Mouse (Mus musculus): ENCODE measurements around the gene Gm17581. TPM values are rescaled to one million over a fixed set of nuclear protein-coding genes. Genes with fewer than 3 reads are reported as not detected.
"Not testable (repeated sequence)": the region's sequence is repeated elsewhere in the genome, so short reads cannot be mapped to it uniquely, and the experiment has no call there.

The Gm17581 gene
- not detected for polyA plus RNA-seq (2012; fragmentation: generic; extraction: Trizol)

GRCm38 (mm10) chr2:155735766-155736165 lies at the start of gene Gm17581:
TSS of gene Gm17581 (minus strand) at chr2:155735866.
- H3K4me2 ChIP-seq (ENCODE audit: low read depth), result peak within 1 kb of the TSS; percentile 28
- H3ac ChIP-seq (ENCODE audit: control insufficient read depth, insufficient read length); H3K27me3 ChIP-seq (ENCODE audit: control insufficient read depth, insufficient read depth, insufficient read length); H3K4me3 ChIP-seq; H3K36me3 ChIP-seq (ENCODE audit: control insufficient read depth, insufficient read depth); H3K79me2 ChIP-seq (ENCODE audit: control insufficient read depth, insufficient read depth): not testable (repeated sequence)

DNA sequence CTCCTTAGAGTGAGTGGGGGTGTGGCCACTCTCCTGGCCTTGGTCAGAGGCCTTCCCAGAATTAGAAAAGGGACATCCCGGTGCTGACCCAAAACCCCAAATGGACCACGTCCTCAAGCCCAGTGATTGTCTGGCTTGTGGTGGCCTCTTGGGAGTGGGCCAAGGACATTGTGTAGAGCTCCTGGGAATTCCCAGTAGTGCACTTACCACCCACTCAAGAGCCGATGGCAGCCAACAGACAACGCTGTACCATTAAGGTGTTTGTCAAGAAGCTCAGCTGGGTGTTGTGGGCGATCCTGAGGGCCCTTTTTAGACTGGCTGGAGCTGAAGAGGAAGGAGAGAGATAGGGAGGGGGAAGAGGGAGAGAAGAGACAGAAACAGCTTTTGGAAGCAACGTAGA lies 48.9 kb upstream of the Gm17581 start:
- Histone ChIP-seq H3K4me3 (no peak overlapping the region), H3K36me3 (ENCODE audit: control insufficient read depth, insufficient read depth) (no peaks in the 10 kb centered on the region), H3ac (ENCODE audit: control insufficient read depth, insufficient read length) (no peak overlapping the region), H3K79me2 (ENCODE audit: control insufficient read depth, insufficient read depth) (no peaks in the 10 kb centered on the region), H3K4me2 (ENCODE audit: low read depth) (no peak overlapping the region), H3K27me3 (ENCODE audit: control insufficient read depth, insufficient read depth, insufficient read length) (peaks cover 37% of the 10 kb centered on the region)
- no peak for TF ChIP-seq CEBPB (IDR thresholded peaks at IDR 0.05; ENCODE audit: insufficient read depth, poor library complexity, severe bottlenecking)
- TF ChIP-seq E2F4 (IDR thresholded peaks at IDR 0.05; ENCODE audit: insufficient read depth), result no peak
- TF ChIP-seq MYOG (IDR thresholded peaks at IDR 0.05; ENCODE audit: control insufficient read depth in 1 of 3, insufficient read depth in 1 of 3, insufficient read length in 2 of 3, low read depth in 2 of 3), result no peak
- TF ChIP-seq POLR2AphosphoS2 (IDR thresholded peaks at IDR 0.05; ENCODE audit: insufficient read length, low read depth), result no peak
- TF ChIP-seq MYOD1 (IDR thresholded peaks at IDR 0.05; ENCODE audit: control insufficient read depth in 1 of 3, insufficient read length in 2 of 3, low read depth in 2 of 3), result no peak
- TF ChIP-seq TCF3 (IDR thresholded peaks at IDR 0.05; ENCODE audit: insufficient read length, low read depth), result no peak
- TF ChIP-seq REST (IDR thresholded peaks at IDR 0.05; ENCODE audit: insufficient read depth, insufficient read length), result no peak
- no peak for TF ChIP-seq USF1 (IDR thresholded peaks at IDR 0.05; ENCODE audit: low read depth)
- TF ChIP-seq POLR2A (IDR thresholded peaks at IDR 0.05; ENCODE audit: insufficient read length, low read depth), result no peak
- TF ChIP-seq TCF12 (IDR thresholded peaks at IDR 0.05; ENCODE audit: insufficient read depth, poor library complexity, severe bottlenecking), result no peak
- TF ChIP-seq SRF (IDR thresholded peaks at IDR 0.05; ENCODE audit: control insufficient read depth, insufficient read length, low read depth), result no peak
- TF ChIP-seq MAX (IDR thresholded peaks at IDR 0.05; ENCODE audit: low read depth), result no peak

- H3K4me3 ChIP-seq, result no peak overlapping the region
- no peak overlapping the region for H3ac ChIP-seq (ENCODE audit: control insufficient read depth, insufficient read length)
- TF ChIP-seq E2F4 (IDR thresholded peaks at IDR 0.05; ENCODE audit: insufficient read depth), result no peak
- TF ChIP-seq TCF12 (IDR thresholded peaks at IDR 0.05; ENCODE audit: insufficient read depth, poor library complexity, severe bottlenecking), result no peak
- no peak for TF ChIP-seq MAX (IDR thresholded peaks at IDR 0.05; ENCODE audit: low read depth)
- TF ChIP-seq POLR2AphosphoS2 (IDR thresholded peaks at IDR 0.05; ENCODE audit: insufficient read length, low read depth), result no peak
- no peak for TF ChIP-seq USF1 (IDR thresholded peaks at IDR 0.05; ENCODE audit: low read depth)
- no peak for TF ChIP-seq POLR2A (IDR thresholded peaks at IDR 0.05; ENCODE audit: insufficient read length, low read depth)
- TF ChIP-seq REST (IDR thresholded peaks at IDR 0.05; ENCODE audit: insufficient read depth, insufficient read length), result no peak
- no peak for TF ChIP-seq TCF3 (IDR thresholded peaks at IDR 0.05; ENCODE audit: insufficient read length, low read depth)
- no peak for TF ChIP-seq SRF (IDR thresholded peaks at IDR 0.05; ENCODE audit: control insufficient read depth, insufficient read length, low read depth)
- no peak for TF ChIP-seq CEBPB (IDR thresholded peaks at IDR 0.05; ENCODE audit: insufficient read depth, poor library complexity, severe bottlenecking)
- TF ChIP-seq MYOD1 (IDR thresholded peaks at IDR 0.05; ENCODE audit: control insufficient read depth in 1 of 3, insufficient read length in 2 of 3, low read depth in 2 of 3), result no peak
- TF ChIP-seq MYOG (IDR thresholded peaks at IDR 0.05; ENCODE audit: control insufficient read depth in 1 of 3, insufficient read depth in 1 of 3, insufficient read length in 2 of 3, low read depth in 2 of 3), result no peak
- H3K27me3 ChIP-seq (ENCODE audit: control insufficient read depth, insufficient read depth, insufficient read length), result peaks cover 66% of the 10 kb centered on the region
- no peaks in the 10 kb centered on the region for H3K36me3 ChIP-seq (ENCODE audit: control insufficient read depth, insufficient read depth)
- H3K79me2 ChIP-seq (ENCODE audit: control insufficient read depth, insufficient read depth), result no peaks in the 10 kb centered on the region
- no peak overlapping the region for H3K4me2 ChIP-seq (ENCODE audit: low read depth)
These were observed 43.8 kb upstream of the Gm17581 start for GRCm38 (mm10) chr2:155779506-155779905.

- no peak overlapping the region for H3K4me2 ChIP-seq (ENCODE audit: low read depth)
- H3K79me2 ChIP-seq (ENCODE audit: control insufficient read depth, insufficient read depth), result no peaks in the 10 kb centered on the region
- no peak overlapping the region for H3ac ChIP-seq (ENCODE audit: control insufficient read depth, insufficient read length)
- TF ChIP-seq E2F4 (IDR thresholded peaks at IDR 0.05; ENCODE audit: insufficient read depth) (no peak), POLR2A (IDR thresholded peaks at IDR 0.05; ENCODE audit: insufficient read length, low read depth) (no peak), MYOD1 (IDR thresholded peaks at IDR 0.05; ENCODE audit: control insufficient read depth in 1 of 3, insufficient read length in 2 of 3, low read depth in 2 of 3) (no peak), SRF (IDR thresholded peaks at IDR 0.05; ENCODE audit: control insufficient read depth, insufficient read length, low read depth) (no peak), POLR2AphosphoS2 (IDR thresholded peaks at IDR 0.05; ENCODE audit: insufficient read length, low read depth) (no peak), USF1 (IDR thresholded peaks at IDR 0.05; ENCODE audit: low read depth) (no peak), TCF3 (IDR thresholded peaks at IDR 0.05; ENCODE audit: insufficient read length, low read depth) (no peak), MAX (IDR thresholded peaks at IDR 0.05; ENCODE audit: low read depth) (no peak), MYOG (IDR thresholded peaks at IDR 0.05; ENCODE audit: control insufficient read depth in 1 of 3, insufficient read depth in 1 of 3, insufficient read length in 2 of 3, low read depth in 2 of 3) (no peak), REST (IDR thresholded peaks at IDR 0.05; ENCODE audit: insufficient read depth, insufficient read length) (no peak), TCF12 (IDR thresholded peaks at IDR 0.05; ENCODE audit: insufficient read depth, poor library complexity, severe bottlenecking) (no peak), CEBPB (IDR thresholded peaks at IDR 0.05; ENCODE audit: insufficient read depth, poor library complexity, severe bottlenecking) (no peak)
- H3K27me3 ChIP-seq (ENCODE audit: control insufficient read depth, insufficient read depth, insufficient read length), result peaks cover 71% of the 10 kb centered on the region
- no peak overlapping the region for H3K4me3 ChIP-seq
- H3K36me3 ChIP-seq (ENCODE audit: control insufficient read depth, insufficient read depth), result no peaks in the 10 kb centered on the region
These were observed 43.4 kb upstream of the Gm17581 start for GRCm38 (mm10) chr2:155779066-155779465.

DNA sequence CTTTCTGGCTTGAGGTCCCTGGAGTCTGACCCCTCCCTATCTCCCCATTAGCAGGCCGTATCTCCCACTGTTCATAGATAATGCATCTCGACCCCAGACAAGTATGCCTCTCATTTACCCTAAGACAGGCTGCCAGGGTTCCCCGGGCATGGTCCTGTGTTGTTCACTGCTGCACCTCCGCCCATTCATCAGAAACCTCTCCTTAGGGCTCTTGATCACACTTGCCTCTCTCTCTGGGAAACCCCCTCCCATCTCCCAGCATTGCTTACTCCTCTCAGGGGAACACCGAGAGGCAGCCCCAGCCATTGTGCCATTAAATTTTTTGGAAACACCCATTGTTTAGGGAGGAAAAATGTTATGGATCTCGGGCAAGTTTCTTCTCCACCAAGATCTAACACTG lies 42.3 kb upstream of the Gm17581 start:
- H3K36me3 ChIP-seq (ENCODE audit: control insufficient read depth, insufficient read depth), result no peaks in the 10 kb centered on the region
- no peak overlapping the region for H3ac ChIP-seq (ENCODE audit: control insufficient read depth, insufficient read length)
- no peak overlapping the region for H3K4me2 ChIP-seq (ENCODE audit: low read depth)
- no peak for TF ChIP-seq POLR2AphosphoS2 (IDR thresholded peaks at IDR 0.05; ENCODE audit: insufficient read length, low read depth)
- TF ChIP-seq MYOD1 (IDR thresholded peaks at IDR 0.05; ENCODE audit: control insufficient read depth in 1 of 3, insufficient read length in 2 of 3, low read depth in 2 of 3), result no peak
- no peak for TF ChIP-seq POLR2A (IDR thresholded peaks at IDR 0.05; ENCODE audit: insufficient read length, low read depth)
- no peak for TF ChIP-seq CEBPB (IDR thresholded peaks at IDR 0.05; ENCODE audit: insufficient read depth, poor library complexity, severe bottlenecking)
- TF ChIP-seq USF1 (IDR thresholded peaks at IDR 0.05; ENCODE audit: low read depth), result no peak
- no peak for TF ChIP-seq REST (IDR thresholded peaks at IDR 0.05; ENCODE audit: insufficient read depth, insufficient read length)
- TF ChIP-seq MAX (IDR thresholded peaks at IDR 0.05; ENCODE audit: low read depth), result no peak
- TF ChIP-seq SRF (IDR thresholded peaks at IDR 0.05; ENCODE audit: control insufficient read depth, insufficient read length, low read depth), result no peak
- TF ChIP-seq TCF12 (IDR thresholded peaks at IDR 0.05; ENCODE audit: insufficient read depth, poor library complexity, severe bottlenecking), result no peak
- no peak for TF ChIP-seq MYOG (IDR thresholded peaks at IDR 0.05; ENCODE audit: control insufficient read depth in 1 of 3, insufficient read depth in 1 of 3, insufficient read length in 2 of 3, low read depth in 2 of 3)
- TF ChIP-seq TCF3 (IDR thresholded peaks at IDR 0.05; ENCODE audit: insufficient read length, low read depth), result no peak
- no peak for TF ChIP-seq E2F4 (IDR thresholded peaks at IDR 0.05; ENCODE audit: insufficient read depth)
- peaks cover 82% of the 10 kb centered on the region for H3K27me3 ChIP-seq (ENCODE audit: control insufficient read depth, insufficient read depth, insufficient read length)
- no peak overlapping the region for H3K4me3 ChIP-seq
- no peaks in the 10 kb centered on the region for H3K79me2 ChIP-seq (ENCODE audit: control insufficient read depth, insufficient read depth)
